Mouse (Mus musculus) spleen, adult 18-20 months (tissue): ENCODE results near the gene Slc36a1.

Experiments used
- DNase-seq, 2 experiments: peaks; one replicate each; pipeline ENCODE4 v3.0.0; 2022; ENCODE audit warnings: mixed read lengths in 2 of 2

Gene Slc36a1

GRCm38 (mm10) chr11:55204159-55204596 lies at the start of gene Slc36a1:
Slc36a1 (plus strand) TSS chr11:55204350.
- DNase-seq: peak; percentile 90 to 98

DNA sequence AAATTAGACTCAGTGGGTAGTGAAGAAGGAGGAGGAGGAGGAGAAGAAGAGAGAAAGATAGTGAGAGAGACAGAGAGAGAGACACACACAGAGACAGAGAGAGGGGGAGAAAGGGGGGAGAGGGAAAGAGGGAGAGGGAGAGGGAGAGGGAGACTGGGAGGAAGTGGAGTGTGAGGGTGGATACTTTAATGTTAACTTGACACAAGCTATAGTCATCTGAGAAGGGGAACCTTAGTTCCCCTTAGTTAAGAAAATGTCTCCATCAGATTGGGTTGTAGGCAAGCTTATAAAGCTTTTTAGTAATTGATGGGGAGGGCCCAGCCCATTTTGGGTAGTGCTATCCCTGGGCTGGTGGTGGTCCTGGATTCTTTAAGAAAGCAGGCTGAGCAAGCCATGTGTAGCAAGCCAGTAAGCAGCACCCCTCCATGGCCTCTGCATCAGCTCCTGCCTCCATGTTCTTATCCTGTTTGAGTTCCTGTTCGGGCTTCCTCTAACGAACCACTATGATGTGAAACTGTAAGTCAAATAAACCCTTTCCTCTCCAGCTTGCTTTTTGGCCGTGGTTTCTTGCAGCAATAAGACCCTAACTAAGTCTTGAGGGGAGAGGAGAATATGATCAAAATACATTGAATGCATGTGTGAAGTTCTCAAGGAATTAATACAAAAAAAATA lies 49.6 kb upstream of the Slc36a1 start:
- DNase-seq: no peak

- peak; percentile 42 to 60 for DNase-seq
These were observed 49.1 kb upstream of the Slc36a1 start for GRCm38 (mm10) chr11:55155070-55155421.

DNA sequence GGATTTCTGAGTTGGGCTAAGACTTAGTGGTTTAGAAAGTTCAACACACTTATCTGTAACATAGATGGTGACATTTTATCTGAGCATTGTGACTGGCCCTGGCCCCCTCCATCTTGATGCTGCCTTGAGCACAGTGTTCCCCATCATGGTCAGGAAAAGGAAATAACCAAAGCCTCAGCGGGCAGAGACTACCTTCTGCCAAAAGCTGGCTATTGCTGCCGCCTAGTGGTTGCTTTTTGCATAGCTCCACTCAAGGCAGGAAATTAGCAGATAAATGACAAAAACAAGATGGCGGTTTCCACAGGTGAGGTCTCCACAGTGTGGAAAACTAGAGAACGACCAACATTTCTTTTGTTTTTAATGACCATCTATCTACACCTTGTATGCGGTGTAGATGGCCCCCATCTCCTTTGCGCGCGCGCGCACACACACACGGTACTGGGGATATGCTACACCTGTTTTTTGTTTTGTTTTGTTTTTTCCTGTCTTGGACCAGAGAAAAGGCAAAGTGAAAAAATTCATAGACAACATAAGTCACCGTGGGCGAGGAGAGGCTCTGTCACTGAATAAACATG lies 45.3 kb upstream of the Slc36a1 start:
- peak; percentile 77 to 92 for DNase-seq

DNA sequence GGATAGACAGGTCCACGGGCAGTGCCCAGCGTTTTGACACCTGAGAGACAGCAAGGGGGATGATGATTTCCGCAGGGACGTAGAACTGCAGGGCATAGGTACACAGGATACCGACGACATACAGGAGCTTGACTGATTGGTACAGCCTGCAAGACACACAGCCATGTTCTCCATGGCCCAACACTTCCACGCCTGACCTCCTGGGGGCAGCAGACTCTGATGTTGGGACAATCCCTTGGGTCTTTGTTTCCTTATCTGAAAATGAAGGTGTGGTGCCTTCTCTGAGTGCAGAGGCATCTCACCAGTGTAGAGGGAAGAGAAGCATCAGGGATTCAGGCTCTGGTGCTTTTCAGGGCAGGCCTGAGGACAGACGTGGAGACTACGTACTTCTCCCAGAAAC lies 41.5 kb upstream of the Slc36a1 start:
- peak; percentile 37 to 63 for DNase-seq

DNA sequence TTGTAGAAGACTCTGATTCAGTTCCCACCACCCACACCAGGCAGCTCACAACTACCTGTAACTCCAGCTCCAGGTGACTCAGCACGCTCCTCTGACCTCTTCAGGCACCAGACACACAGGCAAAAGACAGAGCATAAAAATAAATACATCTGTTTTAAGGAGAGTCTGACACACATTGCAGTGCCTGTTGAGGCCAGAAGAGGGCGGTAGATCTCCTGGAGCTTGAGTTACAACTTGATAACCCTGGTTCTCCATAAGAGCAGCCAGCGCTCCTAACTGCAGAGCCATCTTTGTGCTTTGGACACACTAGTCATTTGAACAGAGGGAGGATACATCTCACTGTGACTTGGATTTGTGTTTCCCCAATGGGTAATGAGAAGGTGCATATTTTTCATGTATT lies 39.4 kb upstream of the Slc36a1 start:
- peak in 1 of 2 experiments; percentile 48 for DNase-seq

DNA sequence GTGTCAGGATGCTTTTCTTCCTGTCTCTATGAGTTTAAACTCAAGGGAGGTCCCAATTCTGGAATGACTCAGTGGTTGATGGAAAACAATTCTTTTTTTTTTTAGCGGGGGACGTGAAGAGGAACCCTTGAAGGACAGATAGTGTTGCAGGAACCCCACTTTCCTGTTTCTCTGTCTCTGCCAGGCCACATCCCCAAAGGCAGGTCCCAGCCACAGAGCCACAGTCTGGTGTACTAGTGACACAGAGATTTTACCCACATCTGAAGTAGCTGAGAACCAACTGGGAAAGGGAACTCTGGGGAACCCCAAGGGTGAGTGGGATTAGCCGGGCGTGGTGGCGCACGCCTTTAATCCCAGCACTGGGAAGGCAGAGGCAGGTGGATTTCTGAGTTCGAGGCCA lies 38.4 kb upstream of the Slc36a1 start:
- DNase-seq: no peak

GRCm38 (mm10) chr11:55168504-55168903 lies 35.6 kb upstream of the Slc36a1 start:
- no peak for DNase-seq

DNA sequence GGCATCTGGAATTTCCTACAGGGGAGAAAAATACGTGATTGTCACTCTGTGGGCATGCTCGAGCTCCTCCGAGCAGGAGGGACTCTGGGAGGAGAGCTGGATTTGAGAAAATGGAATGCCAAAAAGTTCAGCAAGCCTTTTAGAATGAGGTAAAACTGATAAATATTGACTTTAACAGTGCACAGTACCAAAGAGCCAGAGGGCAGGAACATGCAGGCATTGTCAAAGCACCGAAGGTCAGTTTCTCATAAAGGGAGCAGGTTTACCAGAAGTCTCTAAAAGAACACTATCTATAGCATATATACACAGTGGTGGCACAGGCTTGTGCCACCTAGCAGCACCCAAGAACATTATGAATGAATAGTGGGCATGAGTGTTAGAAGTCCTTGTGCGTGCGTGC lies 35.2 kb upstream of the Slc36a1 start:
- DNase-seq: no peak

DNA sequence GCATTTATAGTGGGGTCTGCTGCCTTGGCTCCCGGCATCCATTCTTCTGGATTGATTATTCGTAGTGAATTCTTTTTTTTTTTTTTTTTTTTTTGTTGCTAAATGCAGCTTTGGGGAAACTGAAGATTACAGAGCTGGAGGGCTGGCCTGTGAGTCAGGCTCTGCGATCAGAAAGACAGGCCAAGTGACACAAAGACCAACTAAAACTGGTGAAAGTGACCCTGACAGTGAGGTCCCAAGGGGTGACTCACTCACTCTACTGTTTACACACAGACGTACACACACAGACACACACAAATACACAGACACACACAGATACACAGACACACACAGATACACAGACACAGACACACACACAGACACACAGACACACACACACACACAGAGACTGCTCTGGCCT lies 33.6 kb upstream of the Slc36a1 start:
- no peak for DNase-seq

DNA sequence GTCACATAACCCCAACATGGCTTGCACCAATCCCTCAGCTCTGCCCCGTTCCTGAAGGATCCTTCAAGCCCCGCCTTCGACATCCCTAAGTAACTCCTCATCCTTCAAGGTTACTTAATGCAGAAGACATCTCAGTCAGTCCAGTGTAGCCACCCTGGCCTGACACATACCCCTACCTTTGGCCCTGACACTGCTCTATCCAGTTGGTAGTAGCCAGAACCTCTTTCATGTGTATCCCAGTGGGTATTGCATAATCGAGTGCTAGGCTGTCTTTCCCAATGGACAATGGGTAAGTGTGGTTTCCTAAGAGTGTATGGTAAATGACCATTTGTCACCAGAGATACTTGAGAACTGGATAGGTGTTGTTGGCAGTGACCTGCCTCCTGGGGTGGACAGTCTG lies 25.3 kb upstream of the Slc36a1 start:
- DNase-seq: no peak

DNA sequence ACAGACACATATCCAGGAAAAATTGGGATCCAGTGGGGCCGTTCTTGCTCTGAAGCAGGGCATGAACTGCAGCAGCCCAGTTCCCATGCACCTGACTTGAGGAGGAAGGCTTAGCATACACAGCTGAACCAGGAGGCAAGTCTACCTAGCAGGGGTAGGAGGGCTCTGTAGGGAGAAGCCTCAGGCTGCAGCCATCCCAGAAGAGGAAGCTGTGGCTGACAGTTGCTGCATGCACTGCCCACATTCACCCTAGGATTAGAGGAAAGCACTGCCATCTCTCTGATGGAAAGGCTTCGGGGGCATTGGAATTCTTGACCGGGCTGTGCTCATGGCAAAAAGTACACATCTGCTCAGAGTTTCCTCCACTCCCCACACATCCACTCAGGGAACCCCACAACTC lies 24.3 kb upstream of the Slc36a1 start:
- no peak for DNase-seq

GRCm38 (mm10) chr11:55183124-55183523 lies 21.0 kb upstream of the Slc36a1 start:
- DNase-seq: no peak

DNA sequence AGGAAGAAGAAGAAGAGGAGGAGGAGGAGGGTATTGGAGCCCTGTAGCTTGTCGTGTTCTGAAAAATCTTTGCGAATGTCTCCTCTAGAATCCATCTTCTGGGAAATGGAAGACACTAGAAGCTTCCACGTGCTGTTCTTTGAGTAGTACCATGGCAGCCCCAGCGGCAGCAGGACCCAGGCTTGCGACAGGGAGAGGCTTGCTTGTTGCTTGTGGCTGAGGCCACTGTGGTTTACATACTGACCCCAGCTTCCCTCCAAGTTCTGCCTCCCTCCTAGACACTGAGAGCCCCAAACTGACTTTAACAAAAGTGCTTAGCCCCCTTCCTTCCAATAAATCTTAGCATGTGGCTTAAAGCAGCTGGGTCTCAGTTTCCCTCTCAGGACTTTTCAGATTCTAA lies 19.9 kb upstream of the Slc36a1 start:
- no peak for DNase-seq

GRCm38 (mm10) chr11:55184733-55185291 lies 19.3 kb upstream of the Slc36a1 start, which contains the start of gene Slc36a2:
Slc36a2 (minus strand) TSS chr11:55185077.
- DNase-seq: no peak

DNA sequence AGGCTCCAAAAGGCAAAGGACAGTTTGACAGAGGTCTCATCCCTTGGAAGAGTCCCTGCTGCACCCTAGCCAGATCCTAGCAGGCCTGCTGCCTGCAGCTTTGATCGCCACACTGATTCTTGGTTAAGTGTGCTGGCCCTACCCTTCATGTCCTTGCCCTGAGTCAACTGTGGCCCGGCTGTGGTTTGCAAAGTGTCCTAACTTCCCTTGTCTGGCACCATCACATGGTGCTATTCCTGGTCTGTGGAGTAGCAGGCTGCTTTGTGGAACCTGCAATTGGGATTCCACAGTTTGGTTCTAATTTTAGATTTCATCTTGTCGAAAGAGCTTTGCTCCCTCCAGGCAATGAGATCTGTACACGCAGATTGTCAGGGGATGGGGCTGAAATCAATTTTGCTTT lies 16.9 kb upstream of the Slc36a1 start:
- no peak for DNase-seq

DNA sequence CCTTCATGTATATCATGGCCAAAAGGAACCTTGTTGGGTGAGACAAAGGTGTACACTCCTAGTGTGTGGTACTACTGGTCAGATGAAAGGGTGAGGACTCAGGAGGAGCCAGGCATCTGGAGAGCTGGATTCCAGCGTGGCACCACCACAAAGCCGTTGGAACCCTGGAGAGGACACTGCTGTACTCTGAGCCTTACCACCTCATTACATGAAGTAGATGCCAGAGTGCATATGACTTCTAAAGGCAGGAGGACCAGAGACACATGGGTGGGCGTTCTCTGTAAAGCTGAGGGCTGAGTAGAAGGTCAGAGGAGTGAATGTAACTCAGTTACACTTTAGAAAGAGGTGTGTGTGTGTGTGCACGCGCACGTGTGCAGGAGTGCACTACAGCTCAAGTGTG lies 16.4 kb upstream of the Slc36a1 start:
- DNase-seq: no peak

DNA sequence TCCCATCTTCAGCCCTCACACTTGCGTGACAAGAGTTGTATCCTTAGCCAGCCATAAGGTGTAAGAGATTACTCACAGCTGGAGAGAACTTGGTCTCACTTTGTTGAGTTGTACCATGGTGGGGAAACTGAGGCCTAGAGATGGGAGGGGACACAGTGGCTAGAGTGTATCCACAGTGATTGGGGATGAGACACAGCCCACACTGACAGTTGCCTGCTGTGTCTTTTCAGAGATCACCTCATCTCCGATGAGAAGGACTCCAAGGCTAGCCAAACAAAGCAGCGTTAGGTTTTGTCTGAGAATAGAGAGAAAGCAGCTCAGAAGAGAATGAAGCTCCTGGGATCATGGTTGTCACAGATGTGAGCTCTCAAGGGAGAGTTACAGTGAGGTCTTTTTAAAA lies 13.9 kb upstream of the Slc36a1 start:
- DNase-seq: no peak

DNA sequence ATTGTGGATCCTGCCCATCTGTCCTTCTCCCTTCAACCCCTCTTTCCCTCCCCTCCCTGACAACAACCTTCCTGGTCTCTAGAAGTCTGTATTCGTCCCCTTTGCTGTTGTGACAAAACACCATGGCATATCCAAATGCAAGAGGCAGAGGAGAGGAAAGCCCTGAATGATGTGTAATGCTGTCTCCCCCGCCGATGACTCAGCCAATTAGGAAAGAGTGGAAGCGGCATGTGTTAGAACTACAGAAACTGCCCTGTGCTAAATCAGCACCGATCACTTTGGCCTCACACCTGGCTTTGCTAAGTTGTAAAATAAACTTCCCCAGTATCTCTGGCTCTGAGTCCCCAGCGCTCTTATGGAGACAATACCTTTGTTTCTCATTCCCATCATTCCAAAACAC lies 7.1 kb upstream of the Slc36a1 start:
- no peak for DNase-seq

DNA sequence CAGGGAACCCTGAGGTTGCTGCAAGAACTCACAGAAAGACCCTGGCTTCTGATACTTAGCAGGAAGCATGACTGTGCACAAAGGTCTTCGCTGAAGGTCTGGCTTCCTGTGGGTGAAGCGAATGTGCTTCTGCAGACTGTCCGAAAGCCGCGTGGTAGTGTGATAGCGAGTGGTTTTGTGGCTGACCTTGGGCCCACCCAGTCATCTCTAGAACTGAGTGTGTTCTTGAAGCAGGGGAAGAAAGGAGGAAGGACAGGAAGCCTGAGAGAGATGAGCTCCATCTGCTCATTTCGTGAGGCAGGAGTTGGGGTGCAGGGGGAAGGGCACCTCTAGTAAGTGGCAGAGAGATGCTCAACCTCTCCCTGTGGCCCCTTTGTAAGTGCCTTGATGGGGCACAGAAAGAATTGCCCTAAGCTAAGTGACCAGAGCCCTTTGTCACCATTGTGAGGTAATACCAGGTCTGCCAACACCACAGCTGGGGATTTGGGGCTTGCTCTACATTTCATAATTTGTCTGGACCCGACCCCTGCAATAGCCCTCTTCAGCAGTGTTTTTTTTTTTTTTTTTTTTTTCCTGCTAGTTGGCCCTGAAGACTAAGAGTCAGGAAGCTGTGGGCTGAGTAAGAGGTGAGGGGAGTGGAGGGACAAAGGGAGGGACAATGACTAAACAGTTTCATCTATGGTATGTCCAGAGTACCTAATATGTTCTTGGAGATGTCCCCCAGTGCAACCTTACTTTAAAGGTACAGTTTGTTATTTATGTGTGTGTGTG lies 6.2 kb upstream of the Slc36a1 start:
- DNase-seq: no peak

DNA sequence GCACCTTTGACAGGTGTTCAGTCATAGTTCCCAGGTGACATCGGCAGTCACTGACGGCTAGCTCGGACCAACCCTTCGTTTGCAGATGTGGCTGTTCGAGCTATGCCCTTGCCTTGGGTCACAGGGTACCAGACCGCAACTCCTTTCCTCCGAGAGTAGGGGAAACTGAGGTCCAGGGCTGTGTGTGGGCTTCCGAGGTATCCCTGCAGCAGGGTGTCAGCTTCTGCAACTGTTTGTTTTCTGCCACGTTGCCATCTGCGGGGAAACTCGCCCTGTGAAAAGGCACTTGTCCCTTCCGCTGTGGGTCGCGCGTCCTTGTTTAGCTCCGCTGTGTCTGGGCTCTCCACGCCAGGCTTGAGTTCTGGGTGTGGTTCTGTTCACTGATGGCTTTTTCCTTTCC lies 452 bp downstream of the Slc36a1 start:
- peak in 1 of 2 experiments; percentile 46 for DNase-seq

DNA sequence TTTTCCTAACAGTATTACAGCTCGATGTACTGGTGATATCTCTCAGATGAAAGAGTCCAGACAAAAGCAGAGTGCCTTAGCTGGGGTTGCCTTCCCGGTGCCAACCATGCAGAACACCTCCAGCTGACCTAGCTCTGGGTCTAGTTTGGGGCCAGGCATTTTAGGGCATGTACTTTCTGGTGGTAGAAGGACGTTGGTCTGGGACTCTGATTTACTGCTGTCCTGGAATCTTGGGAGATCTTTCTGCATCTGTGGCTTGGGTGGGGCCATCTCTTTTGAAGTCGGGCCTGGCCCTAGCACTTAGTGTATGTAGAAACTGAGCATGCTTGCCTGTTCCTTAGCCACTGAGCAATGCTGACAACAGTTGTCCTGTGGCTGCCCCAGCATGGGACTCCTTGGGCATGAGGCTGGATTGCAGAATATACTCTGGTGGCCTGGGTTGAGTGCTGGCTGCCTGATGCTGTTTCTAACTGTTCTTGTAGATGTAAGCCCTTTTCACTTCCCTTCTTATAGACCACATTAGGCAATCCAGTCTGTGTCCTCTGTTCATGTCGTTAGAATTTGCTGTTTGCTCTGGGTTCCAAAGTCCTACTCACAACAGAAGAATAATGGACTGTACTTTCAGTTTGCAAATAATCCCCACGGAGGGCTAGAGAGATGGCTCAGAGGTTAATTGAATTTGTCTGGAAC lies 4.0 kb downstream of the Slc36a1 start:
- no peak for DNase-seq

DNA sequence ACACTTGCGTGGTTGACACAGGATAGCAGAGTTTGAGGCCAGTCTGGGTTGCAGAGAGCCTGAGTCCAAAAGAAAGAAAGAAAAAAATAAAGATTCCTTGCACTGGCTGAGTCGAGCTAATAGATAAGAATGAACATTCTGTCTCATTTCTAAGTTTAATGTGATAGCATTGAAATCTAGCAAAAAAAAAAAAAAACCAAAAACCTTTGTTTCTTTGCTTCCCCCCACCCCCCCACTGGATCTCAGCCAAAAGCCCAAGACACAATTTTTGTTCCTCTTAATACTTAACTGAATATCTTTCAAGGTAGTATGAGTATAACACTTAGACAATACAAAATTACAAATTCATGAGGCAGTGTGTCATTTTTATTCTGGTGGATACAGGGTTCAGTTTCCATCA lies 4.9 kb downstream of the Slc36a1 start:
- no peak for DNase-seq
